Mouse (Mus musculus) kidney, embryonic 15.5 days (tissue): ENCODE results near the gene Rdh16f2. TPM values are rescaled to one million over a fixed set of nuclear protein-coding genes. Genes with fewer than 3 reads are reported as not detected.
"Not testable (repeated sequence)": the region's sequence is repeated elsewhere in the genome, so short reads cannot be mapped to it uniquely, and the experiment has no call there.

Experiments used
- ATAC-seq: fragments of 200-750 bp; cut with Nextera tagmentation; replicated peaks from 2 replicates; pipeline ENCODE4 v1.8.0; 2017; ENCODE audit warnings: moderate TSS enrichment; ENCODE audit not compliant: low FRiP score
- H3K27ac ChIP-seq: fragments of 300-500 bp; sonication (generic); 2 replicates; pipeline ENCODE4 v1.5.1; 2015; ENCODE audit warnings: mild to moderate bottlenecking, inconsistent platforms
- H3K27me3 ChIP-seq: fragments of 300-500 bp; sonication (generic); 2 replicates; pipeline ENCODE4 v1.6.1; 2015; ENCODE audit warnings: inconsistent platforms
- H3K36me3 ChIP-seq: fragments of 300-500 bp; sonication (generic); 2 replicates; pipeline ENCODE4 v1.6.1; 2015; ENCODE audit warnings: inconsistent platforms
- H3K4me1 ChIP-seq: fragments of 300-500 bp; sonication (generic); 2 replicates; pipeline ENCODE4 v1.6.1; 2015; ENCODE audit warnings: inconsistent platforms
- H3K4me2 ChIP-seq: fragments of 300-500 bp; sonication (generic); 2 replicates; pipeline ENCODE4 v1.6.1; 2015; ENCODE audit warnings: moderate library complexity, mild to moderate bottlenecking, inconsistent platforms
- H3K4me3 ChIP-seq: fragments of 300-500 bp; sonication (generic); replicated peaks from 2 replicates; pipeline ENCODE4 v1.5.1; 2015; ENCODE audit warnings: mild to moderate bottlenecking, inconsistent platforms
- H3K9ac ChIP-seq: fragments of 300-500 bp; sonication (generic); 2 replicates; pipeline ENCODE4 v1.6.1; 2015; ENCODE audit warnings: mild to moderate bottlenecking, inconsistent platforms
- H3K9me3 ChIP-seq: fragments of 300-500 bp; sonication (generic); replicated peaks from 2 replicates; pipeline ENCODE4 v1.6.1; 2016; ENCODE audit warnings: inconsistent platforms
- WGBS: fragments of 180-500 bp; shearing (Covaris S2); methylation state at CpG from one replicate; pipeline ENCODE4 v1.1.7; 2015; ENCODE audit warnings: mixed read lengths; 5-methylcytosine and 5-hydroxymethylcytosine counted together
- polyA plus RNA-seq: library from polyadenylated mRNA; unstranded; fragments of >200 nt; fragmentation: Nextera tagmentation; extraction: Ambion mirVana; gene quantifications from 2 replicates; pipeline ENCODE4 v1.2.1, GENCODE M21; 2015

Gene Rdh16f2
- polyA plus RNA-seq, 1 experiment from 2014 or later: 0.64 TPM

GRCm38 (mm10) chr10:127856376-127856775 is 9.9 kb upstream of the Rdh16f2 start:
- ATAC-seq: no peak
- no peaks in the 10 kb centered on the region for H3K36me3 ChIP-seq
- no peak overlapping the region for H3K9ac ChIP-seq
- H3K4me3 ChIP-seq: no peak overlapping the region
- H3K9me3 ChIP-seq: no peaks in the 10 kb centered on the region
- H3K4me2 ChIP-seq: no peak overlapping the region
- H3K4me1 ChIP-seq: no peaks in the 10 kb centered on the region
- H3K27me3 ChIP-seq: no peaks in the 10 kb centered on the region
- H3K27ac ChIP-seq: no peak overlapping the region

- ATAC-seq: no peak
- Histone ChIP-seq H3K9ac (no peak overlapping the region), H3K4me2 (no peak overlapping the region), H3K4me3 (no peak overlapping the region), H3K4me1 (no peaks in the 10 kb centered on the region), H3K27me3 (no peaks in the 10 kb centered on the region), H3K36me3 (no peaks in the 10 kb centered on the region), H3K27ac (no peak overlapping the region), H3K9me3 (no peaks in the 10 kb centered on the region; the same call in 1 of the 2 replicates)
These were observed 1.3 kb upstream of the Rdh16f2 start for GRCm38 (mm10) chr10:127864931-127865330.

- Histone ChIP-seq H3K36me3 (no peaks in the 10 kb centered on the region), H3K9ac (no peak overlapping the region), H3K27ac (no peak overlapping the region), H3K9me3 (no peaks in the 10 kb centered on the region; the same call in 1 of the 2 replicates), H3K27me3 (no peaks in the 10 kb centered on the region), H3K4me1 (peaks cover 4% of the 10 kb centered on the region; the same call in 1 of the 2 replicates), H3K4me2 (no peak overlapping the region), H3K4me3 (no peak overlapping the region)
- 65% methylated on average over 4 of the region's 4 CpGs for WGBS
- ATAC-seq: no peak
These were observed 6.2 kb downstream of the Rdh16f2 start for GRCm38 (mm10) chr10:127872484-127872883.

- H3K27me3 ChIP-seq: no peaks in the 10 kb centered on the region
- no peak overlapping the region for H3K9ac ChIP-seq
- peak; percentile 90 for ATAC-seq
- peaks cover 6% of the 10 kb centered on the region for H3K4me1 ChIP-seq
- no peak overlapping the region for H3K4me3 ChIP-seq
- peak overlapping the region; percentile 28; the same call in 1 of the 2 replicates for H3K27ac ChIP-seq
- WGBS: 56% methylated on average over 2 of the region's 2 CpGs
- H3K9me3 ChIP-seq: no peaks in the 10 kb centered on the region
- H3K4me2 ChIP-seq: no peak overlapping the region
- H3K36me3 ChIP-seq: no peaks in the 10 kb centered on the region
These were observed 11.4 kb downstream of the Rdh16f2 start for GRCm38 (mm10) chr10:127877681-127878080.

- Histone ChIP-seq H3K4me2 (no peak overlapping the region), H3K27me3 (no peaks in the 10 kb centered on the region), H3K9me3 (no peaks in the 10 kb centered on the region), H3K9ac (no peak overlapping the region), H3K27ac (peak overlapping the region; percentile 28; the same call in 1 of the 2 replicates), H3K4me3 (no peak overlapping the region), H3K36me3 (no peaks in the 10 kb centered on the region), H3K4me1 (peaks cover 6% of the 10 kb centered on the region)
- WGBS: 73% methylated on average over 3 of the region's 3 CpGs
- ATAC-seq: no peak
These were observed 12.2 kb downstream of the Rdh16f2 start for GRCm38 (mm10) chr10:127878262-127879057.

GRCm38 (mm10) chr10:127879155-127879688 is 12.9 kb downstream of the Rdh16f2 start:
- Histone ChIP-seq H3K27me3 (no peaks in the 10 kb centered on the region), H3K4me2 (no peak overlapping the region), H3K4me1 (peaks cover 6% of the 10 kb centered on the region), H3K9ac (no peak overlapping the region), H3K27ac (no peak overlapping the region), H3K9me3 (no peaks in the 10 kb centered on the region), H3K36me3 (no peaks in the 10 kb centered on the region), H3K4me3 (no peak overlapping the region)
- WGBS: 81% methylated on average over 3 of the region's 3 CpGs
- ATAC-seq: peak; percentile 34

GRCm38 (mm10) chr10:127881041-127881440 is 14.8 kb downstream of the Rdh16f2 start:
- Histone ChIP-seq H3K4me1 (peaks cover 6% of the 10 kb centered on the region), H3K4me2 (no peak overlapping the region), H3K36me3 (no peaks in the 10 kb centered on the region), H3K27me3 (no peaks in the 10 kb centered on the region), H3K4me3 (no peak overlapping the region), H3K9ac (no peak overlapping the region), H3K27ac (no peak overlapping the region), H3K9me3 (no peaks in the 10 kb centered on the region)
- WGBS: 94% methylated on average over 4 of the region's 4 CpGs
- no peak for ATAC-seq

GRCm38 (mm10) chr10:127886551-127886950 is 20.3 kb downstream of the Rdh16f2 start:
- Histone ChIP-seq H3K36me3 (no peaks in the 10 kb centered on the region), H3K4me3 (no peak overlapping the region), H3K9ac (no peak overlapping the region), H3K4me1 (0 out of 2 replicates have a peak, but pooled peaks cover 4% of the 10 kb centered on the region), H3K4me2 (no peak overlapping the region), H3K9me3 (no peaks in the 10 kb centered on the region), H3K27me3 (no peaks in the 10 kb centered on the region), H3K27ac (no peak overlapping the region)
- WGBS: 62% methylated on average over 1 of the region's 1 CpGs
- no peak for ATAC-seq

GRCm38 (mm10) chr10:127886971-127887370 is 20.7 kb downstream of the Rdh16f2 start:
- no peak overlapping the region for H3K9ac ChIP-seq

GRCm38 (mm10) chr10:127888605-127889004 is 22.3 kb downstream of the Rdh16f2 start, which contains the start of gene Rdh7:
TSS of gene Rdh7 (minus strand) at chr10:127888817.
- Histone ChIP-seq H3K9me3 (no peaks in the 10 kb centered on the region), H3K9ac (no peak within 1 kb of the TSS), H3K4me3 (no peak within 1 kb of the TSS), H3K27me3 (no peaks in the 10 kb centered on the region), H3K36me3 (no peaks in the 10 kb centered on the region), H3K4me1 (0 out of 2 replicates have a peak, but pooled peaks cover 4% of the 10 kb centered on the region), H3K4me2 (no peak within 1 kb of the TSS), H3K27ac (no peak within 1 kb of the TSS)
- ATAC-seq: no peak

More at GRCm38 (mm10) chr10:127886971-127887370, 20.7 kb downstream of the Rdh16f2 start:
- Histone ChIP-seq H3K4me3 (no peak overlapping the region), H3K27me3 (no peaks in the 10 kb centered on the region), H3K4me2 (no peak overlapping the region), H3K36me3 (no peaks in the 10 kb centered on the region), H3K4me1 (0 out of 2 replicates have a peak, but pooled peaks cover 4% of the 10 kb centered on the region), H3K9me3 (no peaks in the 10 kb centered on the region), H3K27ac (no peak overlapping the region)
- 78% methylated on average over 4 of the region's 4 CpGs for WGBS
- no peak for ATAC-seq

GRCm38 (mm10) chr10:127891481-127891880 is 25.2 kb downstream of the Rdh16f2 start:
- Histone ChIP-seq H3K9me3 (no peaks in the 10 kb centered on the region), H3K9ac (no peak overlapping the region), H3K27ac (no peak overlapping the region), H3K36me3 (no peaks in the 10 kb centered on the region), H3K4me1 (0 out of 2 replicates have a peak, but pooled peaks cover 4% of the 10 kb centered on the region), H3K27me3 (no peaks in the 10 kb centered on the region), H3K4me3 (no peak overlapping the region), H3K4me2 (no peak overlapping the region)
- no peak for ATAC-seq
- WGBS: 93% methylated on average over 1 of the region's 1 CpGs

- peak overlapping the region; percentile 71 for H3K27ac ChIP-seq
- H3K4me1 ChIP-seq, H3K9ac ChIP-seq, H3K4me2 ChIP-seq, H3K36me3 ChIP-seq, H3K27me3 ChIP-seq, H3K9me3 ChIP-seq, H3K4me3 ChIP-seq: not testable (repeated sequence)
- ATAC-seq: peak; percentile 81
- WGBS: 61% methylated on average over 5 of the region's 5 CpGs
These were observed 27.1 kb downstream of the Rdh16f2 start for GRCm38 (mm10) chr10:127893163-127894022.
